Mouse (Mus musculus): ENCODE measurements at regions not wholly inside any gene's neighbourhood (a gene's known extent, or its start where the extent isn't known, plus 50 kb on each side); places are given as distances from the start of the nearest gene placed in this dataset.

GRCm38 (mm10) chr7:75923951-75924467 is 75.9 kb downstream of the Klhl25 start:
- DNase-seq, result no peak

DNA sequence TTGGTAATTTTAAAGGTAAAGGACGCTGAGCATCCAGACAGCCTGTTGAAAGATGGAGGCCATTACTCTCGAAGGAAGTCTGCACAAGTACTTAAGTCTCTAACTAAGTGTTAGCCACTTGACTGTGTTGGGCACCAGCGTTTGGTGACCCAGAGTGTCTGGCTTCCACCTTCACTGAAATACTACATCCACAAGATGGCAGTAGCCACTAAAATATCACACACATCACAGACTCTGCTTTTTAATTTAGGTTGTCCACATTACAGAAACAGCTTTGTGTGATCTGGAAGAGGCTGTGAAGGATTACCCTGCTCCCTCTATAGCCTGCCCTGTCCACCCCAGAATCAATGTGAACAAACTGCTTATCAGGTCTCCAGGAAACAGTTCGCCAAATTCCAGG is 79.4 kb downstream of the Klhl25 start:
- DNase-seq, result peak; percentile 29

GRCm38 (mm10) chr7:75943844-75944243 is 95.7 kb downstream of the Klhl25 start:
- DNase-seq, result no peak

- no peak for DNase-seq
These were observed 107.6 kb downstream of the Klhl25 start for GRCm38 (mm10) chr7:75955671-75956070.

- DNase-seq, result no peak
These were observed 109.3 kb downstream of the Klhl25 start for GRCm38 (mm10) chr7:75957366-75957765.

DNA sequence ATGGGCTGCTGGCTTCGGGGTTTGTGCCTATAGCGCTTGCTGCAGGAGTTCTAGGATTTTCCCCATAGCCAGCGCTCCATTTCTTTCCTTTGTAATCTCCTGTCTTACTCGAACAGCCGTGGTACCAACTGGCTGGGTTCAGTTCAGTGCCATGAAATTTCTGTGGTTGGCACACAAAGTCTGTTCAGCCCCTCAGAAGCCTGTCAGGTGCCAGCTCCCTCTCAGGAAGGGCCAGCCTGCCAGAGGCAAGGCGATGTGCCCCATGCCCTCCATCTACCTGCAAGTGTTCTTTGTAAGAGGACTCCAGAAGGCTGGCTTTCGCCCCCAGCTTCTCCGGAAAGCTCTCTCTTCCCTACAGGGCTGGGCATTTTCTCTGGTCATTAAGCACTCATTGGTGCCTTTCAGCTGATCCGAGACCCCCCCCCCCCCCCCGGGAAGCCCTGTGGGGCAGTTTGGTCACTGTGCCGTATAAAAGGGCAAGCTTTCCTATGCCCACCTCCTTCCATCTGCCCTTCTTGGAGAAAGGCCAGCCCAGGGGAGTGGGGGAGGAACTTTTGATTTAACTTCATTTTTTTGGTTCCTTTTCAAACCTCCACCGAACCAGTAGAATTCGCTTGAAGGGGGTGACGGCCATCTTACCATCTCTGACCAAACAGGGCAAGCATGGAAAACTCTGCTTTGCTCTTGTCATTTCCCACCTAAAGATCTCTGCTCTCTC is 112.0 kb downstream of the Klhl25 start:
- no peak for DNase-seq

GRCm38 (mm10) chr7:75968177-75968576 is 120.1 kb downstream of the Klhl25 start:
- DNase-seq, result no peak

GRCm38 (mm10) chr7:75970914-75971313 is 122.8 kb downstream of the Klhl25 start:
- DNase-seq, result no peak

GRCm38 (mm10) chr7:75971706-75972105 is 123.6 kb downstream of the Klhl25 start:
- DNase-seq, result no peak

DNA sequence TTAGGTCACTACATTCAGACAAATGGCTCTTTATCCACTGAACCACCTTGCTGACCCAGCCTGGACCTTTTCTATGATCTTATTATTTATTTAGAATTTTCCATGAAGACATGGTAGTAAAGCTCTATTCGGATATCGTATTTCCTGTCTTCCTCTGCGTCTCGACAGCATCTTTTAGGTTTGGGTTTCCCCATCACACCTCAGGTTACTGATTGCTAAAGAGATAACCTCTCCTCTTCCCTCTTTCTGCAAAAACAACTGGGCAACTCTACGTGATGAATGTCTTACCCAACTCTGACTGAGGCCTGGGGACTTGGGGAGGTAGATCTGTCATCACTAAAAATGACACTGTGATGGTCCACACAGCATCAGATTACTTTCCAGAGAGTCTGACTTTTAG is 133.4 kb downstream of the Klhl25 start:
- no peak for DNase-seq

DNA sequence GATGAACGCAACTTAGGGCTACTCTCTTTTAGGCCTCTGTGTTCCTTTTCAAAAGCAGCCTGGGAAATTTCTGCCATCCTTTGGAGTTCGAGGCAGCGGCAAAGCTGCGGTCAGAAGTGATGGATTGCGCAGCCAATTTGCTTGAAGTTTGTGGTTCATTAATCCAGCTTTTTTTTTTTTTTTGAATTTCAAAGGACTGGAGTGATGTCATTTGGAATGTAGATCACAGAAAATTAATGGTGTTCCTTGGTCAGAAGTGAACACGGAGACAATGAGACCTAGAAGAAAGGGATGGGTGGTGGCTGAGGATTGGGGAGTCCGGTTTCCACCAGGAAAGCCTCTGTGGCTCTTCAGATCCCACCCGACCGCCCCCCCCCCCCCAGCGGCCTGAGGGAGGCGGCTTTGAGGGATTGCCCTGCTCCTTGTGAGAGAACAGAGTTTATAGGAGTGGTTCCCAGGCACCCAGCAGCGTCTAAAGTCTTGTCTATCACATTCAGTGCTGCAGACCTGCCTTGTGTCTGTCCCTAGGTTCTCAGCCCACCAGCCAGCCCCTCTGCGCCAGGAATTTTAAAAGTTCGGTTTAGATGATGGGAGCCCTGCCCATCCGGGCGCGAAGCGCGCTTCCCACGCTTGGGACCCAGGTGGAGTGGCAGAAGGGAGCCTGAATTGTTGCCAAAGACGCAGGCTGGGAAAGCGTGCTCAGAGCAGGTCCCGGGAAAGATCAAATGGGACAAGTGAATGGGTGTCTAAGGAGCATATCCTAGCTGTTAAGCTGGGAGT is 135.1 kb downstream of the Klhl25 start:
- no peak for DNase-seq

GRCm38 (mm10) chr7:75983809-75984171 is 135.7 kb downstream of the Klhl25 start:
- DNase-seq, result no peak

- DNase-seq, result no peak
These were observed 150.7 kb downstream of the Klhl25 start for GRCm38 (mm10) chr7:75998853-75999252.

DNA sequence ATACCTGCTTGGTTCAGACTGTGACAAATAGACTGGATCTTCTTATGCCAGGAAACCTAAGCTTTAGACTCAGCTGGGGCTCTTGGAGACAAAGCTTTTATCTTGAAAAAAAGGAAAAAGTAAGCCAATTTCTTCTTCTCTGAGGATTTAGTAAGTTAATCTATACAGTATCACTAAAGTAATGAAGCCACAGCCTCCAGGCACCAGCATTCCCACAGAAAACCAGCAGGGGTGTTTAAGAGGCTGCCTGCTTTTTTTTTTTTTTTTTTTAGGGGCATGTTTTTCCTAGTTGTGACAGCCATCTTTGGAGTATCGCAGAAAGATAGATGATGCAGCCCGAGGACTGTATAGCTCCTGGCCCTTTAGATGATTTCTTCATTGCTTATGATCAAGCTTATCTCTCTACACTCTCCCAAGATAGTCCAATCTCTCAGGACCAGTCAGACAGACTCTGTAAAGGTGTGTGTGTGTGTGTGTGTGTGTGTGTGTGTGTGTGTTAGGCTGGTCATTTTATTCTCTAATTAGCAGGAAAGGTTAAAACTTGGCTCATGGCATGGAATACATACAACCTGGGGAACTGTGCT is 151.3 kb downstream of the Klhl25 start:
- DNase-seq, result no peak

DNA sequence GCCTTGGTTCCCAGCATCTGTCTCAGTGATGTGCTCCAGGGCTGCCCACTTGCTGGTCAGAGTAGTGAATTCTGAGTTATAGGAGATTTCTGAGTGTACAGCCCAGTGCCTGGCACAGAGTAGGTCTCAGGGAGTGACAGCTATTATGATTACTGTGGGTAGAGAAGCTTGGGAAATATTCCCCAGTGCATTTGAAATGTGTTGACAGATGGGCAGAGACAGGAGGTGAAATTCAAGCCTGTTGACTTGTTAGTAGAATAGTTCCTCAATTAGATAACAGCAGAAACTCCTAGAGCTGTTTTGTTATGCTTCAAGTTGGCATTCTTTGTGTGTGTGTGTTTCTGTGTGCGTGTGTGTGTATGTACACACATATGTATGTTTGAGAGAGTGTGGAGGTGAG is 152.9 kb downstream of the Klhl25 start:
- DNase-seq, result no peak

DNA sequence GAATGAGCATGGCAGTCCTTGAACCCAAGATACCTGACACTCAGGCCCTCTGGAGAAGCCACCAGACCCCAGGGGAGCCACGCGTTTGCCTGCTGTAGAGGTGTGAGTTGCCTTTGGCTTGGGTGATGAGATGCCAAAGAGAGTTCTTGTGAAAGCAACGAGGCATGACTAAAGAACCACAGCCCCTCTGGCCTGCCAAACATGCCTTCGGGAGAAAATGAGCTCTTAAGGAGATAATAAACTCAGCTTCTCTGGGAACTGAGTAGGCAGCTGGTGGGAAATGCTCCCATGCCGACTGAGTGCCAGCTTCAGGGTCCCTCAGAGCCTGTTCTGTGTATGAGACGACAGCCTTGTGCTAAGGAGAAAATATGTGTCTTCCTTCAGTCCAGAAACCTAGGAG is 160.1 kb downstream of the Klhl25 start:
- no peak for DNase-seq

GRCm38 (mm10) chr7:76047743-76048142 is 181.9 kb upstream of the Agbl1 start:
- DNase-seq, result no peak

GRCm38 (mm10) chr7:76049342-76049741 is 180.3 kb upstream of the Agbl1 start:
- no peak for DNase-seq

DNA sequence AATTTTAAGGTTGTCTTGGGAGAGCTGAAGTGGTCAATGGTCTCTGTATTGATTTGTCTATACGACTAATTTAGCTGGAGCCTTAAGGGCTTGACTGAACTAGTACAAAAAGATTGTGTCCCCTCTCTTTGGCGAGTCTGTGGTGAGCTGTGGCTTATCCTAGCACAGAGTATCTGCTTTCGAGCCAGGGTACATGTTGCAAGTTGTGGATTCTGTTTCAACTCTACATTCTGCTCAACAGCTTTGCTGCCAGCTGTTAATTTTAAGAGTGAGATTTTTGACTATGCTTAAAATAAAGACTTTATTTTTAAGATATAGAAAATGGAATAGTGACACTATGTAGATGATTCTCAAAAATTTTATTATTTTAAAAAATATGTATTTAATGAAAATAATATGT is 175.8 kb upstream of the Agbl1 start:
- DNase-seq, result no peak

DNA sequence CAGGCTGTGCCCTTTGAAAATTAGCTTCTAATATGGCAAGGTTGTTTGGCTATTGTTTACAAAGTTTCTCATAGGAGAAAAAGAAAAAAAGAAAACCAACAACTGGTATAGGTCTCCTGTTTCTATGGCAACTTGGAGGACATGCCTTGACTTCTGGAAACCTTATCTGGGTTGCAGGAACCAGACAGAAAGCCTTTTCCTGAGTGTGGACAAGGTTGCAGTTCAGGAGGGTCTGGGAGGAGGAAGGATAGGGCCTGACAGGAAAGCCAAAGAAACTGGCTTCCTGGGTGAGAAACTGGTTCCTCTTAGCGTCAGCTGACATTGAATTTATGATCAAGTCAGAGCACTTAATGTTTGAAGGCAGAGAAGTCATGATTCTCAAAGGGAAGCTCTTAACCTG is 130.5 kb upstream of the Agbl1 start:
- no peak for DNase-seq

DNA sequence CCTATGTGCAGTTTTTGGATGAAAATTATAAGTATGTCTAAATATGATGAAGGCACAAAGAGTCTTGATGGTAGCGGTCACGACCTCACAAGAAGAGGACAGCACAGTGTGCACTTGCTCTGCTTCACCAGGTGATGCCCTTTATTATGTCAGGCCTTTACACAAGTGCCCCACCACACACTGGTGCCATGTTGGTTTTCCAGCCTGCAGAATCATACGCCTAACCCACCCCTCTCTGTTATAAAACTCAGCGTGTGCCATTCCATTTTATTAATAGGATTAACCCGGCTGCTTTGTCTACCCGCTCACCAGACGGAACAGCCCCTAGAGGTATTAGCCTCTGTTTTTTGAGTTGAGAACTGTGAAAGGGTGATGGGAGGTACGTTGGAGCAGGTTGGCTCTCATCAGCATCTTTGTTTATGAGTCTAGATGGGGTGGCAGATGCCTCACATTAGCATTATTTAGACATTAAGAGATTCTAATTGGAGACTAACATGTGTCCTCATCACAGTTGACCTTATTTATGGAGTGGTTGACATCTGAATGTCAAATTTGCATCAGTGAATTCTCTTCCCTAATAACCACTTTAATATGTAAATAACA is 108.3 kb upstream of the Agbl1 start:
- no peak for DNase-seq

DNA sequence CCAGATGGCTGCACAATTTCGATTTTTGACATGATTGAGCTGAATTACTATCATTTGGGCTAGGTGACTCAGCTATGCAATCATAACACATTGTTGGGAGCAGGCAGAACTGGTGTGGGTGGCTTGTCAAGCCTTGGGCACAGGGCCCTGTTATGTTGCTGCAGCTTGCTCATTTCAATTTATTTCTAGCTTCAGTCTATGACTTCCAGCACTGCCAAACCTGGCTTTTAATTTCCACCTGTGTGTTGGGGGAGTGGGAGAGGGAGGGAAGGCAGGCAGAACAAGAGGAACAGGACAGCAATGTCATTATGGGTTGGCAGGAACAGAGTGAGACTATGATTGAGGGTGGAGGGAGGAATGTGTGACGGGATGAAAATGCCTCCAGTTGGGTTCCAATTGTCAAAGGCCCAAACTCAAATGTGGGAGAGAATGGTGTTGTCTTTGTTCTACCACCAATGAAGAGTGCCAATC is 102.0 kb upstream of the Agbl1 start:
- DNase-seq, result no peak

DNA sequence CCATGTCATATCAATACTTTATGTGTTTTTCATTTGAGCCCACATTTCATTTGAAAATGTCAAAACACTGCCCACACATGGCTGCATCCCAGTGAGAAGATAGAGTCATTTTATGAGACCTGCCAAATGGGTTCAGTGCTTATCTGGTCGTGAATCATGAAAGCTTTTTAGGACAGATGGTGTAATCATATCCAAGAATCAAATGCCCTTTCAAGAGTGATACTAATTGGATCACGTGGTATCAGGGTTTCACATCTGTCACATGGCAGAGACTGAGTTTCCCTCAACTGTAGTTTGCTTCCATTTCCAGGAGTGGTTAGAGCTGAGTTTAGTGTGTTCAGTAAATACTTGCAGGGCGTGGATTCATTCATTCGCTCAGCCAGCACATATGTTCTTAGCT is 87.2 kb upstream of the Agbl1 start:
- DNase-seq, result no peak
